Mouse (Mus musculus) cerebellum, postnatal 25 days (tissue): ENCODE measurements at regions not wholly inside any gene's neighbourhood (a gene's known extent, or its start where the extent isn't known, plus 50 kb on each side); places are given as distances from the start of the nearest gene placed in this dataset.
A peak's percentile ranks its signal among the peaks of the same experiment; 100 is the strongest.

ENCODE experiments used
- DNase-seq, 2 experiments: peaks; one replicate each; pipeline ENCODE4 v3.0.0; 2021; ENCODE audit warnings: mixed read lengths in 2 of 2

- DNase-seq, result peak; percentile 40 to 55
These were observed 168.3 kb downstream of the Gm45692 start for GRCm38 (mm10) chr8:26287665-26288064.

GRCm38 (mm10) chr8:26288163-26288562, 168.8 kb downstream of the Gm45692 start:
- DNase-seq, result no peak

DNA sequence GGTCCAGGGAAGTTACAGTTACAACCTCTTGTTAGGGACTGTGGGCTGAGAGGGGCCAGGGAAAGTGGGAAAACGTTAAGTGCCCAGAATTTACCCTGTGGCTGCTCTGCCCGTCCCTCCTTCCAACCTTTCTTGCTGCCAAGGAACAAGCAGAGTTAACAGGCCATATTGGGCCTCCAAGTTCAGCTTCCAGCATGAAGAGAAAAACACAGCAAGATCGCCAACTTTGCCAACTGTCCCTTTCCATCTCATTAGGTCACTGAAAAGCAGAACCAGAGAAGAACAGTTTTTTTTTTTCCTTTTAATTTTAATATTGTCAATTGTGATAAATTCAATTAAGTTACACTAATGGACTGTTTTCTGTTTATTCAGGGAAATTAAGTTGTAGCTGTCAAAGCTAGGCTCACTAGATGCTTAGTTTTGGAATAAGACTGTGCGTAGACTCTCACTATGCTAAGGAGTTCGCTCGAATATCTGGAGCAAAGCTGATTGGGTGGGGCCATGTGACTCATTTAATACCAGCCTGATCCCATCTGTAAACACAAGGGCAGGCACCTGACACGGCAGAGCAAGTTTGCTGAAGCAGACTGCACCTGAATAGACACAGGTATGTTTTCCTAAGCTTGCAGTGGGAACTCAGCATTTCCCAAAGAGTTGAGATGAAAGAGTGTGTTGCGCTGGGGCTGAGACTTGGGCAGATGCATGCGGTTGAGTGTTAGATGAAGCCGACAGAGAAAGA, 178.9 kb downstream of the Gm45692 start:
- DNase-seq, result peak in 1 of 2 experiments; percentile 26

DNA sequence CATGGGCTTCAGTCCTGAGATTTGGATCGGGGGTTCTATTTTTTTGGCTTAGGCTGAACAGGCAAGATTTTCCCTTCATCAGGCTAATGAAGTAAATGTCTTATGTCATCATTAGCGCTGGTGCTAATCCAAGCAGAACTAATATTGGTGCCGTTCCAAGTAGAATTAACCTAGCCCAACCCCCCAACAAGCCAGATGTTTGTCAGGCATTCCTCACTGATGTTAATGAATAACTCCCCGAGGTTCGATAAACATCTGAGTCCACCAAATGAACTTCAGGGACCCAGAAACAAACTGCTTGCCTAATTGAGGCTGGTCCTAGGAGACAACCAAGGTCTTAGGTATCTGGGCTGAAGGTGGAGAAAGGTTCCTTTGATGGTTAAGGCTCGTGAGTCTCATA, 180.9 kb downstream of the Gm45692 start:
- no peak for DNase-seq

DNA sequence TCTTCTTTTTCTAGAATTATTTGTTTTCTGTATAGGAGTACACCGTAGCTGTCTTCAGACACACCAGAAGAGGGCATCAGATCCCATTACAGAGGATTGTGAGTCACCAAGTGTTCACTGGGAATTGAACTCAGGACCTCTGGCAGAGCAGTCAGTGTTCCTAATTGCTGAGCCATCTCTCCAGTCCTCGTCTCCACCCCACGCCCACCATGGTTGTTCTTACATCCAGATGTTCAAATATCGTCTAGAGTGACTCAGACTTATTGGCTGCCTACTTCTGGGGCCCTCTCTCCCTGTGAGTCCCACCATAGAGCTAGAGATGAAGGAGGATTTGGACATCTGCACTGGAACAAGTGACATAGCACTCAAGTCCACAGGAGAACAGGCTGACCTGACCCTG, 182.6 kb downstream of the Gm45692 start:
- no peak for DNase-seq

GRCm38 (mm10) chr8:26304566-26304965, 185.2 kb downstream of the Gm45692 start:
- DNase-seq, result no peak

DNA sequence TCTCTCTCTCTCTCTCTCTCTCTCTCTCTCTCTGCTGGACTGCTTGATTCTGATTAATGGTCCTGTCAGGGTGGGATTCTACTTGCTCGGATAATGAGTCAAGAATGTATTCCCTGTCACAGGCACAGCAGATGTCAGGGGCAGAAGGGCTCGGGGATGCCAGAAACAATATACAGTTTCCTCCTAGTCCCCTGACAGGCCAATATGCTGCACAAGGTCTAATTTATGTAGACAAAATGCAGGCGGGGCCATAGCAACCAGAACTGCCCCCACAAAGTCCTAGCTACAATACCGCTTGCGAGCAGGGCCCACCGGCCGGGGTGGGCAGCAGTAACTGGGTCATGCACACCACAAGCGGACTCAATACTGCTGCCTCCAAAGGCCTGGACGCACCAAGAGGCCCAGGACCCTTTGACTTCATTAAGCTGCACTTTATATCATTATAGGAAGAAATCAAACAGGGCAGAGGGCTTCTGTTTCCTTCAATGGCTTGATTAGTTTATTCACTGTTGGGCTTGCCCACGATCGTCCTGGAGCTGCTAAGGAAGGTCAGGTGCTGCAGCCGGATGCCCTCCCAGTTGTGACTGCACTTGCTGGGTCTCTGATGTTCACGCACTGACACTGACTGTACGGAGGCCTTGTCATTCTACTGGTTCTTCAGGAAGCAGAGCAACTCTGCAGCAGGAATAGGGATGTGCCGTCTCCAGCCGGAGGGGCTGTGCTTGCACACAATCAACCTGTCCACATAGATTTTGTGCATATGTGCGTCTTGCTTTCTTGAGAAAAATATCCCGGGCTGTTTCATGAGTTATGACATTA, 185.9 kb downstream of the Gm45692 start:
- no peak for DNase-seq

GRCm38 (mm10) chr8:26308121-26308641, 188.8 kb downstream of the Gm45692 start:
- DNase-seq, result no peak

- no peak for DNase-seq
These were observed 190.4 kb downstream of the Gm45692 start for GRCm38 (mm10) chr8:26309764-26310163.

DNA sequence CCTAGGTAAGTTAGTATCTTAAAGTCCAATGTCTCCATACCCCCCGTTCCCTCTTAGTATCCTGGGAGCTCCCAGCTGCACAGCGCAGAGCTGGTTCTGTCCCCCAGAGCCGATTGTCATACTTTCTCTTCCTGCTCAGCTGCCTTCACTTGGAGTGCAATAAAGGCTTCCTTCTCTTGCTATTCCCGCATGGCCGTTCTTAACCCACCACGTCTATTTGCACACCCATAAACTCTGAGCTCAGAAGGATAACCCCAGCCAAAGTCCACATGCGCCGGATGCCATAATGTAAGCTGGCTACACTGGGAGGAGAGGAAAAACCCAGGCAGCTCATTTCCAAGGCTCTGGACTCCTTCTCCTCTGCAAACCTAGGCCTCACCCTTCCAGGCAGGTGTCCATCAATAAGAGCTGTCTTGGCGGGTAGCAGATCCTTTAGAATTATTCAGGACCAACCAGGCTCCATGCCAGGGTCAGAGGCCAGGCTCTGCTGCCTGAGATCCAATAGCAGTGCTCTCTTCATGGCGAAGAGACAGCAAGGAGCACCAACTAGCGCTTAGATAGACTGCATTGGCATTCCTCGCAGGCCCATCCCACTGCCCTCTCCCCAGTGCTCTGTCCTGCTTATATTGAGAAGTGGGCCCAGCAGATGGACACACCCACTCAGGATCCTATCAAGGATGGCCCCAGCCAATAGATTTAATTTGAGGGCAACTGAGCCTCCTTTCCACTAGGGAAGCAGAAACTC, 204.4 kb downstream of the Gm45692 start:
- DNase-seq, result no peak

DNA sequence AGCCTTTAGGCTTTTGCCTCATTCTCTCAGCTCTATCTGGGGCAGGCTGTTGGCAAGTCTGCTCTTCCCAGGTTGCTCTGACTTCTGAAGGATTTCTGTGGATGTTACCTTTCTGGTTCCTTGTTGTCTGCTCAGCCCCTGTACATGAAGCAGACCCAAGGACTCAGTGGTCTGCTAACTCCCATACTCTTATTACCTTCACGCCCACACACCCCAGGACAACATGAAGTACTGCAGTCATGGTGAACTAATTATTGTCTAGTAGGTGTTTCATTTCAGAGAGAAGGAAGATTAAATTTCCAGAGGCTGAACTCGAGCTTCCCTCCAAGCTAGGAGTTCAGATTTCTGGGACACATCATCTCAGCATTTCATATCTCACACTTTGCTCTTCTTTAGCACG, 205.3 kb downstream of the Gm45692 start:
- no peak for DNase-seq

DNA sequence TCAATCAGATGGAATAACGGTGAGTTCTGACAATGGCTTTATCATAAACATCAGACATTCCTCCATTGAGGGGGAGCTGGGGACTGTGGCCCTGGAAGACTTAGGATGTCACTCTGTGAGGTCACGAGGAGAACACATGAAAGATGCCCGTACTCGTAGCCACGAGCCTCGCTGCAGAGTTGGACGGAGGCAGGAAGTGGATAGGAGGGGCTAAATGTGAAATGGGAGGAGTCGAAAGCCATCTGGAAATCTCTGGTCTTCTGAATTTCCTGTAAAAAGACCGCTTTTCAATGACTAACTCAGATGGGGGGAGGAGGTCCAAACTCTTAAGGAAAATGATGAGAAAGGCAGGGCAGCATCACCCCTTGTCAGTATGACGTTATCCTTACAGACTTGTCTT, 210.5 kb downstream of the Gm45692 start:
- DNase-seq, result no peak

DNA sequence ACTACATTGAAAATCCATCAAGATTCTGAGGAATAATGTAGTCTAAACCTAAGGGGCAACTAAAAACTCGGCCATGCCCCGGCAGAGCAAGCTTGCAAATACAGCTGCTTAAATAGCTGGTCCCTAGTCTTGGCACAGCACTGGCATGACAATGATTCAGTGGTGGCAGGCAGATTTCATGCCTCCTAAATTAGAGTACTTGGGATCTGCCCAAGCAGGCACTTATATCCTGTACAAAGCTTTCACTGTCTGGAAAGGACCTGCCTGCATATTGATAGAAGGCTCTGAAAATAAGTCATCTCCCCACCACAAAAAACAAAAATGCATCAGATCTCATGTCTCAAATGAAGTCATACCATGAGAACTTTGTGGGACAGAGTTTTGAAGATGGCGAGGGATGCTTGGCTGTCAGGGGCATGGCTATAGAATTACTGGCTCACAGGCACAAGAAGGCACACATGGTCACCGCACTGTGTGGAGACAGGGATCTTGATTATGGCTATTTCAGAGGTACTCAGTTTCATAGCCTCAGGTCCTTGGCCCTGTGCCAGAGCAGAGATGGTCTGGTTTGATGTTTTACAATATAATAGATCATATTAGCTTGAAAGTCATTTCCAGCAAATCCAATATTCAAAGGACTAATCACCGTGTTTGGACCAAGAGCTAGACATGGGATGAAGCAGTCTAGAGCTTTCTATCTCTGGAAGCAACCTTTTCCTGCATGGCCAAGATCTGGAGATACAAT, 217.7 kb downstream of the Gm45692 start:
- no peak for DNase-seq

DNA sequence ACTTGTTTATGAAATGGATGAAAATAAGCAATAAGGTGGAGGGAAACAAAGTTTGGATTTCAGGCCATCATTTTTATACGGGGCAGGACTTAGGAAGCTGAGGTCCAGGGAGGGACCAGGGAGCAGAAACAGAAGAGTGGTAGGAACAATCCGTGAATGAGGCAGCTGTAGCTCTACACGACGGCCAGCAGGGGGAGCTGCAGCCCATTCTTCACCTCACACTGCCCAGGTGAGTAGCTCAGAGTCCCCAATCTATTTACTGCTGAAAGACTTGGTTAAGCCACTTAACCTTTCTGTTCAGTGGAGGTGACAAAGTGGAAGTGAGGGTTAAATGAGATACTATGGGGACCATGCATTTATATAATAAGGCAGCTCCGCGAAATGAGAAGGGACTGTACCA, 225.7 kb downstream of the Gm45692 start:
- peak; percentile 91 to 92 for DNase-seq

- peak; percentile 69 to 70 for DNase-seq
These were observed 229.9 kb downstream of the Gm45692 start for GRCm38 (mm10) chr8:26349231-26349630.

DNA sequence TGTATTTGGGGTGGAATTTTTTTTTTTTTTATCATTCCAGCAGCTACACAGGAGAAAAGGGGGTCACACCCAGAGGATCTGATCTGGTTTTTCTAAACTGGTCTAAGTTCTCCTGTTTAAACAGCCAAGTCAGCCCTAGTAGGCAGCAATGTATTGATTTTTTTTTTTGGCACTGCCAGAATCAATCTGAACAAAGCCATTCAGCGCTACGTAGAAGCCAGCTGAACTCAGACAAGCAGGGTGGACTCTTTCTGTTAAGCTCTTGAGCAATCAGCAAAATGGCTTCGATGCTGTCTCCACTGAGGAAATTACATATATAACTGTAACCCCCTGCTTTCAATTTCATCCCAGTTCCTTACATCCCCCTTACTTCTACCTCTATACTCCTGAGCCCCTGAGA, 230.5 kb downstream of the Gm45692 start:
- DNase-seq, result no peak

GRCm38 (mm10) chr8:26350616-26351015, 231.3 kb downstream of the Gm45692 start:
- no peak for DNase-seq

GRCm38 (mm10) chr8:26351643-26352540, 232.6 kb downstream of the Gm45692 start:
- peak; percentile 67 to 74 for DNase-seq

DNA sequence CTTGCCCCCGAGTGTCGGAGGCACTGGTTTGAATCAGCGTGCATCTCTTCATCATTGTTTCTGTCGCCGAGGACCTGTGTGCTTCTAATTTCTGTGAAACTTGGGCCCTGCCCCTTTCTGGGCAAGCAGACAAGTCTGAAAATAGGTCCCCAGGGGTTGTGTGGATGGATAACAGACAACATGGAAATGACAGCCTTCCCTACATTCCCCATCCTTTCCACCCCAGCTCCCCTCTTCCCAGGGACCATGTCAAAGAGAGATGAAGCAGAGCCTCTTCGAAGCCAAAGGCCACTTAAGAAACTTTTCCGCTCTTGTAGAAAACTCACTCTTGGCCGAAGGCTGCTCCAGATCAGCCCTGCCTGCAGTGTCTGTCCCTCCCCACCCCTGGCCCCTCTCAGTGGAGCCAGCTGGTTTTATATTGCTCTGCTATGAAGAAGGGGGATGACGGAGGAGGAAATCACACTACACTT, 233.2 kb downstream of the Gm45692 start:
- peak; percentile 31 to 38 for DNase-seq

- no peak for DNase-seq
These were observed 234.1 kb downstream of the Gm45692 start for GRCm38 (mm10) chr8:26353476-26353875.

DNA sequence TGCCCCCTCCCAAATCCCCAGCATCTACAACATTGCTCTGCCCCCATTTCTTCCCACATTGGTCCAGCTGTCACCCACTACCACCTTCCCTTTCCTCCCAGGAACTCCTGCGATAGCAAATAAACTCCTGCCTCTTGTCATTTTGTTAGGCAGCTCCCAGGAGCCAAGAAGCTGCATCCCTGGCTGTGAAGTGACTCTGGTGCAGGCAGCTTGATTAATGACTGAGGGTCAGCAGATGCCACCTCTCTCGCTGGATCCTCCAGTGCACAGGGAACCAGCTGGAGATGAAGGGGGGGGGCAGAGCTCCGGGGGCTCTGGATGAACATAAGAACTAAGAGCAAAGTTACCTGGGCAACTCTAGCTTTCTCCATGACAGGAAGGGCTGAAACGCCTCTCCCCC, 235.2 kb downstream of the Gm45692 start:
- DNase-seq, result no peak
